In genomic region chr9:107724796-107725195, GRCm38 (mm10) we compare ENCODE assay signal across 9 mouse cellular contexts. TPM values are rescaled to one million over a fixed set of nuclear protein-coding genes. Genes with fewer than 3 reads are reported as not detected.
DNase-seq lines count a peak whose midpoint lies in the region; ATAC-seq and TF ChIP-seq lines count a peak whose summit lies in the region.
"Had no signal": no experiment of that assay in that cellular context is flagged by ENCODE, and none has a peak within 500 bp of the region (broad histone marks: within the 10 kb centered on the region; RNA-seq: fewer than 3 reads in every experiment).

No protein-coding gene starts in this region.

- H3K9ac ChIP-seq in hindbrain, embryonic 11.5 days (ENCODE audit: low read depth, low read length), result no peak overlapping the region
- no peak overlapping the region for H3K9ac ChIP-seq in limb, embryonic 13.5 days

- no peak overlapping the region for H3K4me3 ChIP-seq in hindbrain, embryonic 10.5 days
- no peak overlapping the region for H3K4me3 ChIP-seq in hindbrain, embryonic 11.5 days (ENCODE audit: low read depth, low read length)
- no peak overlapping the region for H3K4me3 ChIP-seq in spleen, adult 2 months (ENCODE audit: extremely low read depth, insufficient read depth, insufficient read length)
- no peak overlapping the region for H3K4me3 ChIP-seq in limb, embryonic 13.5 days

- TF ChIP-seq CTCF in spleen, adult 2 months (IDR thresholded peaks at IDR 0.05; ENCODE audit: extremely low read depth, insufficient read depth, insufficient read length, insufficient replicate concordance), result no peak

- peak overlapping the region; percentile 85 for H3K27ac ChIP-seq in hindbrain, embryonic 10.5 days
- no peak overlapping the region for H3K27ac ChIP-seq in hindbrain, embryonic 11.5 days (ENCODE audit: low read depth, low read length)
- peak overlapping the region; percentile 30 for H3K27ac ChIP-seq in spleen, adult 2 months (ENCODE audit: insufficient read depth, low read length)
- H3K27ac ChIP-seq in limb, embryonic 13.5 days, result peak overlapping the region; percentile 76

- H3K4me1 ChIP-seq in hindbrain, embryonic 10.5 days (replicated peaks), result peaks cover 85% of the 10 kb centered on the region
- peaks cover 12% of the 10 kb centered on the region for H3K4me1 ChIP-seq in hindbrain, embryonic 11.5 days (replicated peaks; ENCODE audit: control insufficient read depth, insufficient read depth, low read length)
- H3K4me1 ChIP-seq in spleen, adult 2 months (ENCODE audit: control insufficient read depth, insufficient read depth, insufficient read length), result peaks cover 8% of the 10 kb centered on the region; the same call in 1 of the 2 replicates
- H3K4me1 ChIP-seq in limb, embryonic 13.5 days, result peaks cover 84% of the 10 kb centered on the region

- no peak for DNase-seq in hindbrain, embryonic 10.5 days (ENCODE audit: low spot score)
- no peak for DNase-seq in hindbrain, embryonic 11.5 days (ENCODE audit: low spot score)
- DNase-seq in spleen, adult 2 months (ENCODE audit: low read depth in 1 of 2, low spot score in 2 of 2), result no peak
- no peak for DNase-seq in spleen, adult 12 weeks (ENCODE audit: low spot score)
- DNase-seq in urinary bladder, adult 18-20 months (ENCODE audit: low spot score in 2 of 2), result no peak
- DNase-seq in cerebellum, adult 11-12 months, result no peak
- DNase-seq in right cerebral cortex, postnatal 4 days, result no peak
- DNase-seq: right cerebral cortex, postnatal 14 days had no signal

- no peaks in the 10 kb centered on the region for H3K9me3 ChIP-seq in hindbrain, embryonic 10.5 days
- no peaks in the 10 kb centered on the region for H3K9me3 ChIP-seq in hindbrain, embryonic 11.5 days (ENCODE audit: control insufficient read depth, low read length)
- H3K9me3 ChIP-seq in limb, embryonic 13.5 days, result no peaks in the 10 kb centered on the region

- H3K4me2 ChIP-seq in hindbrain, embryonic 11.5 days (replicated peaks; ENCODE audit: low read depth, low read length), result no peak overlapping the region
- H3K4me2 ChIP-seq in limb, embryonic 13.5 days (replicated peaks), result 0 out of 2 replicates have a peak overlapping the region, but pooled peaks have one; percentile 57

- ATAC-seq in hindbrain, embryonic 11.5 days (ENCODE audit: low FRiP score), result no peak
- ATAC-seq in limb, embryonic 13.5 days (ENCODE audit: low FRiP score, low read depth), result no peak

- no peak for TF ChIP-seq POLR2A in spleen, adult 2 months (IDR thresholded peaks at IDR 0.05; ENCODE audit: low read depth, low read length)

- no peaks in the 10 kb centered on the region for H3K36me3 ChIP-seq in hindbrain, embryonic 10.5 days
- no peaks in the 10 kb centered on the region for H3K36me3 ChIP-seq in hindbrain, embryonic 11.5 days (ENCODE audit: control insufficient read depth, insufficient read depth, low read length)
- H3K36me3 ChIP-seq in spleen, adult 2 months (ENCODE audit: control insufficient read depth, insufficient read depth, low read length), result no peaks in the 10 kb centered on the region
- H3K36me3 ChIP-seq in limb, embryonic 13.5 days, result no peaks in the 10 kb centered on the region

- H3K27me3 ChIP-seq in hindbrain, embryonic 10.5 days (ENCODE audit: insufficient read depth, poor library complexity, severe bottlenecking), result peaks cover 37% of the 10 kb centered on the region
- H3K27me3 ChIP-seq in hindbrain, embryonic 11.5 days (ENCODE audit: control insufficient read depth, insufficient read depth, low read length), result no peaks in the 10 kb centered on the region
- H3K27me3 ChIP-seq in spleen, adult 2 months (ENCODE audit: control insufficient read depth, insufficient read depth, low read length), result no peaks in the 10 kb centered on the region
- no peaks in the 10 kb centered on the region for H3K27me3 ChIP-seq in limb, embryonic 13.5 days

- WGBS in hindbrain, embryonic 10.5 days, result 91% methylated on average over 1 of the region's 1 CpGs
- WGBS in hindbrain, embryonic 11.5 days, result 85% methylated on average over 1 of the region's 1 CpGs
- WGBS in spleen, adult 2 months, result 90% methylated on average over 1 of the region's 1 CpGs
- WGBS in limb, embryonic 13.5 days, result 100% methylated on average over 1 of the region's 1 CpGs

RNA-seq across cellular contexts. Expression of gene Sema3f, which starts 14.5 kb away (rescaled TPM):
- polyA plus RNA-seq in hindbrain, embryonic 10.5 days (2016; fragmentation: Nextera tagmentation; extraction: Ambion mirVana), result 14.5 and 16.4 TPM in 2 replicates
- 10.7 and 12.0 TPM in 2 replicates for polyA plus RNA-seq in hindbrain, embryonic 11.5 days (2014; fragmentation: Nextera tagmentation; extraction: Ambion mirVana)
- polyA plus RNA-seq in spleen, adult 2 months (2012; rRNA removed), result 61.1 and 61.6 TPM in 2 replicates
- polyA plus RNA-seq in limb, embryonic 13.5 days (2015; fragmentation: Nextera tagmentation; extraction: Ambion mirVana), result 31.8 and 32.1 TPM in 2 replicates

RNA-seq across cellular contexts. Expression of gene Gnat1, which starts 45.3 kb away (rescaled TPM):
- polyA plus RNA-seq in hindbrain, embryonic 10.5 days (2016; fragmentation: Nextera tagmentation; extraction: Ambion mirVana), result 2.6 and 3.1 TPM in 2 replicates
- 0.84 and 1.2 TPM in 2 replicates for polyA plus RNA-seq in hindbrain, embryonic 11.5 days (2014; fragmentation: Nextera tagmentation; extraction: Ambion mirVana)
- polyA plus RNA-seq in spleen, adult 2 months (2012; rRNA removed), result not detected in 2 replicates
- polyA plus RNA-seq in limb, embryonic 13.5 days (2015; fragmentation: Nextera tagmentation; extraction: Ambion mirVana), result 0.74 and 1.0 TPM in 2 replicates

RNA-seq across cellular contexts. Expression of gene Rbm5, which starts 46.0 kb away (rescaled TPM):
- polyA plus RNA-seq in hindbrain, embryonic 10.5 days (2016; fragmentation: Nextera tagmentation; extraction: Ambion mirVana), result 196 and 204 TPM in 2 replicates
- 198 and 241 TPM in 2 replicates for polyA plus RNA-seq in hindbrain, embryonic 11.5 days (2014; fragmentation: Nextera tagmentation; extraction: Ambion mirVana)
- polyA plus RNA-seq in spleen, adult 2 months (2012; rRNA removed), result 70.3 and 76.0 TPM in 2 replicates
- 257 and 270 TPM in 2 replicates for polyA plus RNA-seq in limb, embryonic 13.5 days (2015; fragmentation: Nextera tagmentation; extraction: Ambion mirVana)

RNA-seq across cellular contexts. Expression of gene Slc38a3, which starts 55.5 kb away (rescaled TPM):
- 6.4 and 7.2 TPM in 2 replicates for polyA plus RNA-seq in hindbrain, embryonic 10.5 days (2016; fragmentation: Nextera tagmentation; extraction: Ambion mirVana)
- polyA plus RNA-seq in hindbrain, embryonic 11.5 days (2014; fragmentation: Nextera tagmentation; extraction: Ambion mirVana), result 8.0 and 9.8 TPM in 2 replicates
- polyA plus RNA-seq in spleen, adult 2 months (2012; rRNA removed), result 10.6 and 13.9 TPM in 2 replicates
- polyA plus RNA-seq in limb, embryonic 13.5 days (2015; fragmentation: Nextera tagmentation; extraction: Ambion mirVana), result 4.3 and 5.3 TPM in 2 replicates
